In the genomic region with DNA sequence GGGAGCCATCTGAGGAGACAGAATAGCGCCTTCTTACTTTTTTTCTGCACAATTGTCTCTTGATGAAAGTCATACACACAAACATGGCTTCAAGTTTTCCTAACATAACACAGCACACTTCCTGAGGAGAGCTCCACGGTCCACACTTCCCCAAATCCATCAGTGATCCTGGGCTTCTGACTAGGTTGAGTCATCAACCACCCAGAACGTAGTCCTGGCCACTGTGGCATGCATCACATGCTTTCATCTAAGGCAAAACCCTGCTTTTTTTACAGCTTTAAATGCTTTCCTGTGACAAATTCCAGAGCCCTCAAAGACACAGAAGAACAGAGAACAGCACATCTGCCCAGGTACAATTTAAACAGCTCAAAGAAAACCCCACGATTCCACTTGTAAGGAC, we compare ENCODE assay signal across 19 mouse cellular contexts.
"Had no signal": no experiment of that assay in that cellular context is flagged by ENCODE, and none has a peak within 500 bp of the region (broad histone marks: within the 10 kb centered on the region; RNA-seq: fewer than 3 reads in every experiment).

No protein-coding gene starts in this region.

- H3K27ac ChIP-seq: kidney, embryonic 15.5 days; left cerebral cortex, adult 2 months; limb, embryonic 12.5 days; limb, embryonic 15.5 days; liver, embryonic 14.5 days; neural tube, embryonic 13.5 days had no signal

- DNase-seq: kidney, adult 2 months; kidney, postnatal 10 days; layer of hippocampus, postnatal 36 days; left cerebral cortex, postnatal 4 days; liver, postnatal 0 days; lung, embryonic 14.5 days; lung, postnatal 36 days; midbrain, embryonic 14.5 days; retina, postnatal 1 day; right cerebral cortex, postnatal 25 days; thymus, adult 18-20 months; thymus, postnatal 36 days had no signal

- H3K27me3 ChIP-seq: kidney, embryonic 15.5 days; limb, embryonic 12.5 days; limb, embryonic 15.5 days; neural tube, embryonic 13.5 days had no signal

- H3K9me3 ChIP-seq: kidney, embryonic 15.5 days; limb, embryonic 12.5 days; limb, embryonic 15.5 days; neural tube, embryonic 13.5 days had no signal

- H3K4me3 ChIP-seq: kidney, embryonic 15.5 days; left cerebral cortex, adult 2 months; limb, embryonic 12.5 days; limb, embryonic 15.5 days; megakaryocyte, embryonic 14.5 days; neural tube, embryonic 13.5 days had no signal
